Mouse (Mus musculus): Measurements from ENCODE around the gene Pdxdc1. TPM values are rescaled to one million over a fixed set of nuclear protein-coding genes. Genes with fewer than 3 reads are reported as not detected.

Pdxdc1 gene
- polyA plus RNA-seq, 1 experiment from 2014 or later: 76.4 TPM

GRCm38 (mm10) chr16:13834382-13834781 is 68.5 kb downstream of the Pdxdc1 start:
- H3K4me1 ChIP-seq (ENCODE audit: control insufficient read depth, insufficient read depth, low read length): no peaks in the 10 kb centered on the region
- no peak for ATAC-seq
- H3K4me2 ChIP-seq (ENCODE audit: low read length): no peak overlapping the region
- no peak overlapping the region for H3K9ac ChIP-seq (ENCODE audit: low read depth, low read length)
- H3K36me3 ChIP-seq (ENCODE audit: control insufficient read depth, insufficient read depth, low read length): peaks cover 50% of the 10 kb centered on the region
- H3K27me3 ChIP-seq (ENCODE audit: control insufficient read depth, insufficient read depth, low read depth, low read length): no peaks in the 10 kb centered on the region
- 97% methylated on average over 5 of the region's 5 CpGs for WGBS
- no peak overlapping the region for H3K27ac ChIP-seq (ENCODE audit: low read length)
- no peaks in the 10 kb centered on the region for H3K9me3 ChIP-seq (replicated peaks; ENCODE audit: control insufficient read depth, low read length, poor library complexity, severe bottlenecking)
- no peak overlapping the region for H3K4me3 ChIP-seq (ENCODE audit: low read depth, low read length)

- Histone ChIP-seq H3K4me1 (ENCODE audit: control insufficient read depth, insufficient read depth, low read length) (no peaks in the 10 kb centered on the region), H3K36me3 (ENCODE audit: control insufficient read depth, insufficient read depth, low read length) (peaks cover 52% of the 10 kb centered on the region), H3K9ac (ENCODE audit: low read depth, low read length) (no peak overlapping the region), H3K4me2 (ENCODE audit: low read length) (no peak overlapping the region), H3K4me3 (ENCODE audit: low read depth, low read length) (no peak overlapping the region), H3K9me3 (replicated peaks; ENCODE audit: control insufficient read depth, low read length, poor library complexity, severe bottlenecking) (no peaks in the 10 kb centered on the region), H3K27me3 (ENCODE audit: control insufficient read depth, insufficient read depth, low read depth, low read length) (no peaks in the 10 kb centered on the region), H3K27ac (ENCODE audit: low read length) (no peak overlapping the region)
- ATAC-seq: no peak
- 89% methylated on average over 5 of the region's 5 CpGs for WGBS
Observed at GRCm38 (mm10) chr16:13831606-13832005, 71.3 kb downstream of the Pdxdc1 start.

- 91% methylated on average over 10 of the region's 10 CpGs for WGBS
- H3K9me3 ChIP-seq (replicated peaks; ENCODE audit: control insufficient read depth, low read length, poor library complexity, severe bottlenecking): no peaks in the 10 kb centered on the region
- no peak for ATAC-seq
- H3K4me3 ChIP-seq (ENCODE audit: low read depth, low read length): no peak overlapping the region
- H3K27ac ChIP-seq (ENCODE audit: low read length): no peak overlapping the region
- no peak overlapping the region for H3K4me2 ChIP-seq (ENCODE audit: low read length)
- no peaks in the 10 kb centered on the region for H3K4me1 ChIP-seq (ENCODE audit: control insufficient read depth, insufficient read depth, low read length)
- no peaks in the 10 kb centered on the region for H3K27me3 ChIP-seq (ENCODE audit: control insufficient read depth, insufficient read depth, low read depth, low read length)
- H3K36me3 ChIP-seq (ENCODE audit: control insufficient read depth, insufficient read depth, low read length): peaks cover 42% of the 10 kb centered on the region
- H3K9ac ChIP-seq (ENCODE audit: low read depth, low read length): no peak overlapping the region
Observed at GRCm38 (mm10) chr16:13830444-13830843, 72.5 kb downstream of the Pdxdc1 start.

GRCm38 (mm10) chr16:13826511-13826910 is 76.4 kb downstream of the Pdxdc1 start:
- no peaks in the 10 kb centered on the region for H3K9me3 ChIP-seq (replicated peaks; ENCODE audit: control insufficient read depth, low read length, poor library complexity, severe bottlenecking)
- peaks cover under 1% of the 10 kb centered on the region; the same call in 1 of the 2 replicates for H3K4me1 ChIP-seq (ENCODE audit: control insufficient read depth, insufficient read depth, low read length)
- H3K9ac ChIP-seq (ENCODE audit: low read depth, low read length): no peak overlapping the region
- no peak overlapping the region for H3K4me2 ChIP-seq (ENCODE audit: low read length)
- no peaks in the 10 kb centered on the region for H3K27me3 ChIP-seq (ENCODE audit: control insufficient read depth, insufficient read depth, low read depth, low read length)
- peaks cover 32% of the 10 kb centered on the region for H3K36me3 ChIP-seq (ENCODE audit: control insufficient read depth, insufficient read depth, low read length)
- no peak for ATAC-seq
- H3K4me3 ChIP-seq (ENCODE audit: low read depth, low read length): no peak overlapping the region
- WGBS: 90% methylated on average over 4 of the region's 4 CpGs
- no peak overlapping the region for H3K27ac ChIP-seq (ENCODE audit: low read length)

GRCm38 (mm10) chr16:13825781-13826490 is 77.0 kb downstream of the Pdxdc1 start:
- H3K4me3 ChIP-seq (ENCODE audit: low read depth, low read length): no peak overlapping the region
- H3K27me3 ChIP-seq (ENCODE audit: control insufficient read depth, insufficient read depth, low read depth, low read length): no peaks in the 10 kb centered on the region
- no peak overlapping the region for H3K27ac ChIP-seq (ENCODE audit: low read length)
- no peak overlapping the region for H3K9ac ChIP-seq (ENCODE audit: low read depth, low read length)
- peaks cover 4% of the 10 kb centered on the region for H3K4me1 ChIP-seq (ENCODE audit: control insufficient read depth, insufficient read depth, low read length)
- 85% methylated on average over 7 of the region's 7 CpGs for WGBS
- H3K9me3 ChIP-seq (replicated peaks; ENCODE audit: control insufficient read depth, low read length, poor library complexity, severe bottlenecking): no peaks in the 10 kb centered on the region
- peaks cover 29% of the 10 kb centered on the region for H3K36me3 ChIP-seq (ENCODE audit: control insufficient read depth, insufficient read depth, low read length)
- no peak for ATAC-seq
- no peak overlapping the region for H3K4me2 ChIP-seq (ENCODE audit: low read length)

- Histone ChIP-seq H3K9ac (ENCODE audit: low read depth, low read length) (no peak overlapping the region), H3K4me2 (ENCODE audit: low read length) (peak overlapping the region; percentile 73), H3K4me3 (ENCODE audit: low read depth, low read length) (no peak overlapping the region), H3K9me3 (replicated peaks; ENCODE audit: control insufficient read depth, low read length, poor library complexity, severe bottlenecking) (no peaks in the 10 kb centered on the region), H3K4me1 (ENCODE audit: control insufficient read depth, insufficient read depth, low read length) (peaks cover 20% of the 10 kb centered on the region), H3K27ac (ENCODE audit: low read length) (no peak overlapping the region), H3K27me3 (ENCODE audit: control insufficient read depth, insufficient read depth, low read depth, low read length) (no peaks in the 10 kb centered on the region), H3K36me3 (ENCODE audit: control insufficient read depth, insufficient read depth, low read length) (no peaks in the 10 kb centered on the region)
- ATAC-seq: no peak
- WGBS: 96% methylated on average over 5 of the region's 5 CpGs
Observed at GRCm38 (mm10) chr16:13820771-13821170, 82.2 kb downstream of the Pdxdc1 start.

- H3K27ac ChIP-seq (ENCODE audit: low read length): peak overlapping the region; percentile 90
- no peaks in the 10 kb centered on the region for H3K9me3 ChIP-seq (replicated peaks; ENCODE audit: control insufficient read depth, low read length, poor library complexity, severe bottlenecking)
- H3K4me2 ChIP-seq (ENCODE audit: low read length): peak overlapping the region; percentile 73
- H3K4me3 ChIP-seq (ENCODE audit: low read depth, low read length): peak overlapping the region; percentile 85
- peaks cover 20% of the 10 kb centered on the region for H3K4me1 ChIP-seq (ENCODE audit: control insufficient read depth, insufficient read depth, low read length)
- H3K36me3 ChIP-seq (ENCODE audit: control insufficient read depth, insufficient read depth, low read length): no peaks in the 10 kb centered on the region
- 32% methylated on average over 12 of the region's 12 CpGs for WGBS
- no peaks in the 10 kb centered on the region for H3K27me3 ChIP-seq (ENCODE audit: control insufficient read depth, insufficient read depth, low read depth, low read length)
- peak overlapping the region; percentile 94 for H3K9ac ChIP-seq (ENCODE audit: low read depth, low read length)
- ATAC-seq: no peak; the same call in 1 of the 2 replicates
Observed at GRCm38 (mm10) chr16:13819806-13820500, 83.0 kb downstream of the Pdxdc1 start.

- ATAC-seq: no peak; the same call in 1 of the 2 replicates
- Histone ChIP-seq H3K4me1 (ENCODE audit: control insufficient read depth, insufficient read depth, low read length) (peaks cover 20% of the 10 kb centered on the region), H3K27me3 (ENCODE audit: control insufficient read depth, insufficient read depth, low read depth, low read length) (no peaks in the 10 kb centered on the region), H3K9ac (ENCODE audit: low read depth, low read length) (peak overlapping the region; percentile 94), H3K4me3 (ENCODE audit: low read depth, low read length) (peak overlapping the region; percentile 85), H3K9me3 (replicated peaks; ENCODE audit: control insufficient read depth, low read length, poor library complexity, severe bottlenecking) (no peaks in the 10 kb centered on the region), H3K36me3 (ENCODE audit: control insufficient read depth, insufficient read depth, low read length) (peaks cover 4% of the 10 kb centered on the region; the same call in 1 of the 2 replicates), H3K4me2 (ENCODE audit: low read length) (peak overlapping the region; percentile 73), H3K27ac (ENCODE audit: low read length) (peak overlapping the region; percentile 90)
- under 1% methylated on average over 36 of the region's 36 CpGs for WGBS
Observed at GRCm38 (mm10) chr16:13819394-13819743, 83.6 kb downstream of the Pdxdc1 start.
